Mouse (Mus musculus): ENCODE measurements around the gene Adamts16.

DNA sequence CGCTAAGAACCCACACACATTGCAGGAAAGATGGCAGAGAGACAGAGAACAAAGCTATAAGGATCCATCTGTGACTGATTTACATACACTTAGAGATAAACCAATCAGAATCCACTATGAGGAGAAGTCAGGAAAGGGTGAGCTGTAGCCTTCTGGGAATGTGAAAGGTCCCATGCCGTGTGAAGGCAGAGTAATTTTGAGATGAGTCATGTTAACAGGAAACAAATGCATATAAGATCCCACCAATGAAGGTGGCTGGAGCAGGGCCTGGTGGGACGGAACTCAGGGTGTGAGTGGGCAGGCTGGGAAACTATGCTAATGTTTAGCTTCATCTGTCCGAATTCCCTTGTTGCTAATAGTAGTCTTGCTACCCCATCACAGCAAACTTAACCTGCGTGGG, 128.3 kb downstream of the Adamts16 start:
- TF ChIP-seq CTCF (IDR thresholded peaks at IDR 0.05; ENCODE audit: low read depth, low read length) (no peak), TAL1 (conservative IDR thresholded peaks at IDR 0.05; ENCODE audit: low read depth, low read length) (no peak), POLR2AphosphoS5 (IDR thresholded peaks at IDR 0.05; ENCODE audit: insufficient replicate concordance, low read depth, low read length) (no peak)
